22 mouse cellular contexts compared by ENCODE assay signal in genomic region chr11:20211838-20212237, GRCm38 (mm10). TPM values are rescaled to one million over a fixed set of nuclear protein-coding genes. Genes with fewer than 3 reads are reported as not detected.
DNase-seq lines count a peak whose midpoint lies in the region; ATAC-seq and TF ChIP-seq lines count a peak whose summit lies in the region.
"Had no signal": no experiment of that assay in that cellular context is flagged by ENCODE, and none has a peak within 500 bp of the region (broad histone marks: within the 10 kb centered on the region; RNA-seq: fewer than 3 reads in every experiment).

No protein-coding gene starts in this region.

- ATAC-seq in CD4-positive, CD25-positive, alpha-beta regulatory T cell, adult 4 months = peak; percentile 33
- ATAC-seq in common myeloid progenitor, adult 5-6 weeks (replicated peaks; ENCODE audit: low read depth, poor library complexity, severe bottlenecking) = peak; percentile 39; the same call in 1 of the 2 replicates
- ATAC-seq in hindbrain, postnatal 0 days = no peak
- no peak for ATAC-seq in cerebellum, adult (ENCODE audit: insufficient number of reproducible peaks, low FRiP score, low TSS enrichment)
- ATAC-seq: activated CD4-positive, CD25-positive, alpha-beta regulatory T cell, adult 4 months; forebrain, embryonic 15.5 days; Patski had no signal

- no peak overlapping the region for H3K4me2 ChIP-seq in hindbrain, postnatal 0 days (ENCODE audit: low read depth, low read length)
- H3K4me2 ChIP-seq: embryonic facial prominence, embryonic 15.5 days; forebrain, embryonic 15.5 days; heart, embryonic 12.5 days; hindbrain, embryonic 14.5 days had no signal

- H3K27ac ChIP-seq in hindbrain, postnatal 0 days = no peak overlapping the region
- H3K27ac ChIP-seq: embryonic facial prominence, embryonic 15.5 days; forebrain, embryonic 10.5 days; forebrain, embryonic 15.5 days; hindbrain, embryonic 10.5 days; hindbrain, embryonic 14.5 days had no signal

- H3K4me3 ChIP-seq in hindbrain, postnatal 0 days (ENCODE audit: low read length) = no peak overlapping the region
- H3K4me3 ChIP-seq: embryonic facial prominence, embryonic 15.5 days; erythroblast, embryonic 14.5 days; forebrain, embryonic 10.5 days; forebrain, embryonic 15.5 days; heart, embryonic 12.5 days; hindbrain, embryonic 10.5 days had no signal

- peaks cover 4% of the 10 kb centered on the region; the same call in 1 of the 2 replicates for H3K36me3 ChIP-seq in hindbrain, postnatal 0 days (ENCODE audit: insufficient read depth, low read length)

- 85% methylated on average over 2 of the region's 2 CpGs for WGBS in hindbrain, postnatal 0 days

- no peaks in the 10 kb centered on the region for H3K9me3 ChIP-seq in hindbrain, postnatal 0 days (ENCODE audit: low read length)
- H3K9me3 ChIP-seq: embryonic facial prominence, embryonic 15.5 days; forebrain, embryonic 10.5 days; forebrain, embryonic 15.5 days; heart, embryonic 12.5 days; hindbrain, embryonic 10.5 days had no signal

- H3K9ac ChIP-seq in hindbrain, postnatal 0 days (replicated peaks; ENCODE audit: low read length) = no peak overlapping the region
- H3K9ac ChIP-seq: embryonic facial prominence, embryonic 15.5 days; forebrain, embryonic 15.5 days; heart, embryonic 12.5 days; hindbrain, embryonic 14.5 days had no signal

- TF ChIP-seq CTCF in hindbrain, postnatal 0 days (IDR thresholded peaks at IDR 0.05; ENCODE audit: low read depth) = no peak

- H3K4me1 ChIP-seq in hindbrain, postnatal 0 days (ENCODE audit: insufficient read depth, low read length) = no peaks in the 10 kb centered on the region
- H3K4me1 ChIP-seq: forebrain, embryonic 10.5 days had no signal

- no peaks in the 10 kb centered on the region for H3K27me3 ChIP-seq in hindbrain, postnatal 0 days (ENCODE audit: insufficient read depth, low read length)
- H3K27me3 ChIP-seq: embryonic facial prominence, embryonic 15.5 days; forebrain, embryonic 15.5 days; heart, embryonic 12.5 days; Patski had no signal

- peak; percentile 52 for DNase-seq in CD4-positive helper T cell, adult 2 months (ENCODE audit: low read depth, low spot score)
- DNase-seq in cerebellum, postnatal 14 days = no peak
- DNase-seq in hindbrain, postnatal 0 days (ENCODE audit: low spot score) = no peak
- DNase-seq: adrenal gland, postnatal 14 days; B cell, adult 2 months; cerebellum, adult 18-20 months; cerebellum, adult 9-11 months; embryo, embryonic 11 days; gastrocnemius, postnatal 25 days; kidney, adult 11 months had no signal

RNA-seq across cellular contexts. Expression of gene Rab1a, which starts 10.6 kb away (rescaled TPM):
- 100 to 1,000 TPM in 1 of 2 experiments, 10 to 100 TPM in 1; 70.6 to 103 TPM for polyA plus RNA-seq in CD4-positive, CD25-positive, alpha-beta regulatory T cell, adult 4 months (2017; shearing (Covaris generic))
- 76.4 and 95.4 TPM in 2 replicates for total RNA-seq in common myeloid progenitor, adult 5-6 weeks (2017)
- total RNA-seq in hindbrain, postnatal 0 days (2014; rRNA removed) = 92.4 and 100 TPM in 2 replicates
- polyA plus RNA-seq in hindbrain, postnatal 0 days (2015; fragmentation: Nextera tagmentation; extraction: Ambion mirVana) = 310 TPM in 2 replicates

RNA-seq across cellular contexts. Expression of gene Cep68, which starts 37.4 kb away (rescaled TPM):
- 10 to 100 TPM; 12.3 to 16.2 TPM for polyA plus RNA-seq in CD4-positive, CD25-positive, alpha-beta regulatory T cell, adult 4 months (2017; shearing (Covaris generic))
- 33.4 and 46.1 TPM in 2 replicates for total RNA-seq in common myeloid progenitor, adult 5-6 weeks (2017)
- 43.5 and 61.1 TPM in 2 replicates for total RNA-seq in hindbrain, postnatal 0 days (2014; rRNA removed)
- polyA plus RNA-seq in hindbrain, postnatal 0 days (2015; fragmentation: Nextera tagmentation; extraction: Ambion mirVana) = 23.1 and 24.4 TPM in 2 replicates

Comparison
In these comparisons a context has a peak if more than half of its experiments do, and no peak if none do; other contexts are left out.
1. ATAC-seq: peak in CD4-positive, CD25-positive, alpha-beta regulatory T cell, adult 4 months (single experiment) and common myeloid progenitor, adult 5-6 weeks (single experiment); none in hindbrain, postnatal 0 days (single experiment) and cerebellum, adult (single experiment).